Mouse (Mus musculus) heart, embryonic 16.5 days (tissue): ENCODE measurements at regions not wholly inside any gene's neighbourhood (a gene's known extent, or its start where the extent isn't known, plus 50 kb on each side); places are given as distances from the start of the nearest gene placed in this dataset.

Experiments
- ATAC-seq: fragments of 200-750 bp; cut with Nextera tagmentation; replicated peaks from 2 replicates; pipeline ENCODE4 v1.8.0; 2017; ENCODE audit warnings: moderate number of reproducible peaks; ENCODE audit not compliant: insufficient read depth, low FRiP score; ENCODE audit errors: extremely low read depth
- H3K27ac ChIP-seq: fragments of 300-500 bp; sonication (generic); 2 replicates; pipeline ENCODE4 v1.5.1; 2014; ENCODE audit warnings: mild to moderate bottlenecking, low read length, control low read depth, moderate library complexity
- H3K27me3 ChIP-seq: fragments of 300-500 bp; sonication (generic); 2 replicates; pipeline ENCODE4 v1.6.1; 2014; ENCODE audit warnings: low read length, mixed read lengths; ENCODE audit not compliant: control insufficient read depth, insufficient read depth
- H3K36me3 ChIP-seq: fragments of 300-500 bp; sonication (generic); 2 replicates; pipeline ENCODE4 v1.6.1; 2014; ENCODE audit not compliant: control insufficient read depth, insufficient read depth
- H3K4me1 ChIP-seq: fragments of 300-500 bp; sonication (generic); 2 replicates; pipeline ENCODE4 v1.6.1; 2014; ENCODE audit warnings: low read length, mixed read lengths; ENCODE audit not compliant: control insufficient read depth, insufficient read depth
- H3K4me2 ChIP-seq: fragments of 300-500 bp; sonication (generic); 2 replicates; pipeline ENCODE4 v1.6.1; 2014; ENCODE audit warnings: low read depth, mild to moderate bottlenecking, control low read depth, low read length
- H3K4me3 ChIP-seq: fragments of 300-500 bp; sonication (generic); 2 replicates; pipeline ENCODE4 v1.5.1; 2014; ENCODE audit warnings: mild to moderate bottlenecking, control low read depth, low read length
- H3K9ac ChIP-seq: fragments of 300-500 bp; sonication (generic); 2 replicates; pipeline ENCODE4 v1.6.1; 2014; ENCODE audit warnings: low read length, control low read depth
- H3K9me3 ChIP-seq: fragments of 300-500 bp; sonication (generic); replicated peaks from 2 replicates; pipeline ENCODE4 v1.6.1; 2016; ENCODE audit warnings: low read length; ENCODE audit not compliant: control insufficient read depth
- WGBS: fragments of 180-500 bp; shearing (Covaris S2); extraction: QIAGEN DNeasy Blood & Tissue Kit; methylation state at CpG from one replicate; pipeline ENCODE4 v1.1.7; 2014; 5-methylcytosine and 5-hydroxymethylcytosine counted together

DNA sequence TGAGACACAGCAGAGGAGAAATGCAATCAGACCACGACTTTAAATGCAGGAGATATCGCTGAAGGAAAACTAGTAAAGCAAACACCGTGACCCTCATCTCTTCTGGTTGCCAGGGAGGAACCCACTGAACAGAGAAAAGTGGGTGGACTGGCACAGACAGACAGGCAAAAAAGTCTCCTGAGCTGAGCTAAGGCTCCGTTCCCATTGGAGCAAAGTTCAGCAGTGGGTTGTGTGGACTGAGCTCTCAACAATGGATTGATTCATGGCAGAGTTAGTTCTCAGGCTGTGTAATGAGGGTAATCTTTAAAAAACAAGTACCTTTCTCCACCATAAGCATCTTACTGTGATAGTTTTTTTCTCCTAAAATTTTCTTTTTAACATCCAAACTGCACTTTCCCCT, 454.8 kb downstream of the Gja1 start:
- ATAC-seq = no peak
- no peaks in the 10 kb centered on the region for H3K36me3 ChIP-seq
- WGBS = 79% methylated on average over 4 of the region's 4 CpGs
- no peaks in the 10 kb centered on the region for H3K4me1 ChIP-seq
- no peaks in the 10 kb centered on the region for H3K9me3 ChIP-seq
- H3K4me2 ChIP-seq = no peak overlapping the region
- H3K4me3 ChIP-seq = no peak overlapping the region
- no peak overlapping the region for H3K27ac ChIP-seq
- no peaks in the 10 kb centered on the region for H3K27me3 ChIP-seq
- H3K9ac ChIP-seq = no peak overlapping the region

- Histone ChIP-seq H3K9ac (no peak overlapping the region), H3K27ac (no peak overlapping the region), H3K36me3 (no peaks in the 10 kb centered on the region), H3K27me3 (no peaks in the 10 kb centered on the region), H3K4me2 (no peak overlapping the region), H3K4me1 (peaks cover 5% of the 10 kb centered on the region), H3K9me3 (no peaks in the 10 kb centered on the region), H3K4me3 (no peak overlapping the region)
- 58% methylated on average over 4 of the region's 4 CpGs for WGBS
- no peak for ATAC-seq
Observed at GRCm38 (mm10) chr10:56836130-56836529, 459.0 kb downstream of the Gja1 start.

DNA sequence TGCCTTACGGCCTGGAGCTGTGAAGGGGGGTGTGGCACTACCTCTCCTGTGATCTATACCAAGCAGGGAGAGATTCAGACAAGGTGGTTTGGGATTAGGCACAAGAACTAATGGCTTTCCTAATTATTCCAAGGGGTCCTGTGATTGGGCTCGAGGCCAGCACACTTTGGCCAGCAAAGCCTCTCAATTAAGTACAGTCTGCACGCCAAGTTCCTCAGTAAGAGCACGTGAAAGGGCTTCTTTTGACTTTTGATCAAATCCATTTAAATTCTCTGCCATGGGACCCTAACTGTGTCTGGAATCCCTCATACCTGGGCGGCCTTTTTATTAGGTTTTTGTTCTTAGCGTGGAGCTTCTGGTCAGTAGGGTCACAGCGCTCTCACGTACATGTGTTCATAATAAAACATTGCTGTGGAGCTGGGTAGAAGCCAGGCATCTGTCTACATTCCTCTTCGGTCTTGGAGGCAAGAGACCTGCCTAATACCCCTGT, 461.9 kb downstream of the Gja1 start:
- Histone ChIP-seq H3K4me1 (peaks cover 5% of the 10 kb centered on the region), H3K4me2 (no peak overlapping the region), H3K27ac (no peak overlapping the region), H3K9me3 (no peaks in the 10 kb centered on the region), H3K36me3 (no peaks in the 10 kb centered on the region), H3K9ac (no peak overlapping the region), H3K27me3 (no peaks in the 10 kb centered on the region), H3K4me3 (no peak overlapping the region)
- ATAC-seq = no peak
- 67% methylated on average over 9 of the region's 9 CpGs for WGBS

- H3K27ac ChIP-seq = no peak overlapping the region
- H3K27me3 ChIP-seq = no peaks in the 10 kb centered on the region
- no peaks in the 10 kb centered on the region for H3K9me3 ChIP-seq
- no peak for ATAC-seq
- no peaks in the 10 kb centered on the region for H3K36me3 ChIP-seq
- 59% methylated on average over 2 of the region's 2 CpGs for WGBS
- no peak overlapping the region for H3K4me2 ChIP-seq
- peaks cover 5% of the 10 kb centered on the region for H3K4me1 ChIP-seq
- no peak overlapping the region for H3K4me3 ChIP-seq
- no peak overlapping the region for H3K9ac ChIP-seq
Observed at GRCm38 (mm10) chr10:56839545-56839944, 462.4 kb downstream of the Gja1 start.

DNA sequence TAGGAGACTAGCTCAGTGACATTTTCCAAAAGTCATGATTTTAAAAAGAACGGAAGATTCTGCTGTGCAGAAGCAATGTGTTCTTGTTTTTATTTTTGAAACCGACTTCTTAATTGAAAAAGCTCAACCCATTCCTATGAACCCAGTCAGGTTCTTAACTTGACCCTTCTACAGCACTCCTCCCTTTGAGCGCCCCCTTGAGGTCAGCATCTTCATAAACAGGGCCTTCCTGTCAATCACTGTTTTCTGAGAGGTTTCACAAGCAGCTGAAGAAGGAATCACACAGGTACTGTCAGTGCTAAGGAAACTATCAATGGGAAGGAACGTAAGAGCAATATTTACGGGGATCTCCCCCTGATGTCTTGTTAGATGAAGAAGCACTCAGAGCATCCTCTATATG, 463.6 kb downstream of the Gja1 start:
- H3K4me2 ChIP-seq = no peak overlapping the region
- H3K27ac ChIP-seq = no peak overlapping the region
- ATAC-seq = no peak
- H3K4me1 ChIP-seq = peaks cover 5% of the 10 kb centered on the region
- no peaks in the 10 kb centered on the region for H3K27me3 ChIP-seq
- no peak overlapping the region for H3K4me3 ChIP-seq
- no peaks in the 10 kb centered on the region; the same call in 1 of the 2 replicates for H3K9me3 ChIP-seq
- no peak overlapping the region for H3K9ac ChIP-seq
- no peaks in the 10 kb centered on the region for H3K36me3 ChIP-seq
- WGBS = 70% methylated on average over 5 of the region's 5 CpGs

GRCm38 (mm10) chr10:56841486-56841885, 464.4 kb downstream of the Gja1 start:
- H3K4me1 ChIP-seq = peaks cover 5% of the 10 kb centered on the region
- H3K27ac ChIP-seq = no peak overlapping the region
- no peak overlapping the region for H3K4me3 ChIP-seq
- 81% methylated on average over 8 of the region's 8 CpGs for WGBS
- no peak for ATAC-seq
- no peaks in the 10 kb centered on the region for H3K27me3 ChIP-seq
- H3K4me2 ChIP-seq = no peak overlapping the region
- H3K9me3 ChIP-seq = no peaks in the 10 kb centered on the region; the same call in 1 of the 2 replicates
- H3K36me3 ChIP-seq = no peaks in the 10 kb centered on the region
- H3K9ac ChIP-seq = no peak overlapping the region

- ATAC-seq = no peak
Observed at GRCm38 (mm10) chr10:56841973-56842372, 464.8 kb downstream of the Gja1 start.

DNA sequence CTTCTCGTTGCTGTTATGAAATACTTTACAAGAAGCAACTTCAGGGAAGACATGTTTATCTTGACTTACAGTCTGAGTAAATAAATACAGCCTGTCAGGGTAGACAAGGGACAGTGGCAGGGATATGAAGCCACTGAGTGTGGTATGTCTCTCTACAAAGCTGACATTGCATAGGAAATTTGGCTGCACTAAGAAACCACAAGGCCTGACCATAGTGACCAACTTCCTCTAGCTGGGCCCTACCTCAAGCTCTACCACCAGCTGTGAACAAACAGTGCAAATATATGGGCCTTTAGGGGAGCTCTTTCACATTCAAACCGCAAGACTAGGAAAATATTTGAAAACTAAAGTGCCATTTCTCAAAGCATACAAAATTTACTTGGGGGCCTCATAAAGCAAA, 475.4 kb downstream of the Gja1 start:
- no peak overlapping the region for H3K4me2 ChIP-seq
- H3K27me3 ChIP-seq = no peaks in the 10 kb centered on the region
- 0 out of 2 replicates have a peak, but pooled peaks cover 3% of the 10 kb centered on the region for H3K4me1 ChIP-seq
- 55% methylated on average over 2 of the region's 2 CpGs for WGBS
- H3K9ac ChIP-seq = no peak overlapping the region
- no peaks in the 10 kb centered on the region for H3K36me3 ChIP-seq
- H3K27ac ChIP-seq = no peak overlapping the region
- H3K4me3 ChIP-seq = no peak overlapping the region
- no peak for ATAC-seq
- H3K9me3 ChIP-seq = no peaks in the 10 kb centered on the region

More at GRCm38 (mm10) chr10:56841973-56842372, 464.8 kb downstream of the Gja1 start:
- WGBS = 79% methylated on average over 1 of the region's 1 CpGs
- peaks cover 5% of the 10 kb centered on the region for H3K4me1 ChIP-seq
- no peak overlapping the region for H3K27ac ChIP-seq
- no peaks in the 10 kb centered on the region for H3K36me3 ChIP-seq
- no peaks in the 10 kb centered on the region; the same call in 1 of the 2 replicates for H3K9me3 ChIP-seq
- no peak overlapping the region for H3K4me2 ChIP-seq
- H3K27me3 ChIP-seq = no peaks in the 10 kb centered on the region
- H3K4me3 ChIP-seq = no peak overlapping the region
- no peak overlapping the region for H3K9ac ChIP-seq

DNA sequence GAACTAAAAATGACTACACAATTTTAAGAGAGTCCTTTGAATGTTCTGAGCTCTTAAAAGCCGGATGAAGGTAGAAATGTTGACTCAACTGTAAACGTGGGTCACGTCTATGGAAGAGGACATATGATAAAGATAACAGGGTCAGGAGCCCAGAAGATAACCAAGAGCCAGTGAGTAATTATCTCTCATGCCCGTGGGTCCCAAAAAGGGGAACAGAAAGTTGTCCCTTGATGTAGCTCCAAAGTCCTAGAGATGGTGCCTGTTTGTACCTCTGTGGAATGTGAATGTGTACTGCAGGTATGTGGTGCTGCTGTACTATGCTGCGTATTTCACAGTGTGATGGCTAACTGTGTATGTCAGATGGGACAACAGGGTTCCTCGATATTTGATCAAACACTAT, 479.1 kb downstream of the Gja1 start:
- H3K27ac ChIP-seq = no peak overlapping the region
- ATAC-seq = no peak
- H3K36me3 ChIP-seq = no peaks in the 10 kb centered on the region
- no peaks in the 10 kb centered on the region for H3K9me3 ChIP-seq
- WGBS = 67% methylated on average over 6 of the region's 6 CpGs
- no peak overlapping the region for H3K9ac ChIP-seq
- H3K4me1 ChIP-seq = no peaks in the 10 kb centered on the region
- H3K4me3 ChIP-seq = no peak overlapping the region
- no peak overlapping the region for H3K4me2 ChIP-seq
- H3K27me3 ChIP-seq = no peaks in the 10 kb centered on the region
